Mouse (Mus musculus) olfactory bulb, adult 2 months (tissue): Measurements from ENCODE around the gene Wdr4.

Source experiments
- CTCF ChIP-seq: fragments of 200-500 bp; IDR thresholded peaks from 2 replicates; pipeline ENCODE4 v1.5.1; 2012; ENCODE audit warnings: low read depth, mild to moderate bottlenecking, low read length, moderate library complexity; ENCODE audit not compliant: insufficient read depth
- POLR2A ChIP-seq: fragments of 200-500 bp; IDR thresholded peaks from 2 replicates; pipeline ENCODE4 v1.6.1; 2012; ENCODE audit warnings: mild to moderate bottlenecking, low read depth, low read length, moderate library complexity; ENCODE audit not compliant: insufficient read depth

DNA sequence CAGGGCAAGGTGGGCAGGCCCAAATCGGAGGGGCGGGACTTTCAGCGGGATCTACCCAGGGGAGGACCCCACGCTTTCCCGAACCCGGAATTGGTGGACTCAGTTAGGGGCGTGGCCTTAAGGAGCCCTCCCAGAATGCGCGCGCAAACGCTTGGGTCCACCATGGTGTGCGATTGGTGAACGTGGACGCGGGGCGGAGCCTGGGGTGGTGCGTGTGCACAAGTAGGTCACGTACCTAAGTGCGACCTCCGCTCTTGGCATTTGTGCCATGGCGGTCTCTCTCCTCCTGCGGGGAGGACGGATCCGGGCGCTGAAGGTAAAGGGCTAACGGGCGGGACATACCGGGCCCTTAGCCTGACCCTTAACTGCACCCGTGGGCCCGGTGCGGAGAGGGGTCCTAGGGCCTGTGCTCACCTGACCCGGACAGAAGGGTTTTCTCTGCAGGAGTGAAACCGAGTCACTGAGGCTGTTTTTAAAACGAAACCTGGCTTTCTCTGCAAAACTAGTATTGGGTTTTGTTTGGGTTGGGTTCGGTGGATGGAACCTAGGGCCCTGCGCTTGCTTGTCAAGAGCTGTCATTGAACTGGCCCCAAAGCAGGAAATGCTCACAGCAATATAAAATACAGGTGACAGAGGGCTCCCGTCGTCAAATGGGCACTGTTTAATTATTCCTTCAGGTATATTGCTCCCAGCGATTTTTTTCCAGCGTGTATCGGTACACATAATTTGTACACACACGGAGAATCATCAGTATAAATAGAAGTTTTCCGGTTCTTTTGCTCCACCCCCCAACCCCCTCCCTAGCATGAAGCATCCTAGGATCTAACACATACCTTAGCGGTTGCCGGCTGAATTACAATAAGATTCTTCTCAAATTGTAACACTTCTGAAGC, at the start of gene Wdr4, which contains the start of gene Ndufv3:
- TF ChIP-seq CTCF (no peak), POLR2A (peak; percentile 81)
